Mouse (Mus musculus): ENCODE data around the gene 4930430A15Rik.

The 4930430A15Rik gene

GRCm38 (mm10) chr2:111229502-111229901, at the start of gene 4930430A15Rik:
Gene 4930430A15Rik, minus strand, starts transcription at chr2:111229602.
- no peak for DNase-seq (ENCODE audit: low spot score)

DNA sequence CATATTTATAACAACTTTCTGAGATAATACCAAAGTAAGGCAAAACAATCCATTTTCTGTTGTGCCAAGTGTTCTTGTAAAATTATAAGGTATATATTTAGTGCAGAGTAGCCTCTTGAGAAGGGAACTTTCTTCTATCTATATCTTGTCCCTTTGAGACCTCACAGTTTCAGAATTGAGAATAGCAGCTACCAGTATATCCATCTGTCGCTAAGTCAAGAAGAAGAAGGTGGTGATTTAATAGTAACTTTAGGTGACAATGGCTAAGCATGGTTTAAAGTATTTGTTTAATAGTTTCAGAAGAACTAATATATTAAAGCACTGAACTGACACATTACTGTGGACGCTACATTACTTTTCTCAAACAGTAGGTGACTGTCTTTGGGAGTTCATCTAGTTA, 44.6 kb upstream of the 4930430A15Rik start, which contains the start of gene Olfr1277:
Gene Olfr1277 (minus strand): TSS at position 101 of the 400 bp plus-strand sequence.
- no peak for DNase-seq (ENCODE audit: low spot score)

GRCm38 (mm10) chr2:111254216-111254615, 24.8 kb upstream of the 4930430A15Rik start, which contains the start of gene Olfr1276:
Gene Olfr1276, plus strand, starts transcription at chr2:111254516.
- no peak for DNase-seq (ENCODE audit: low spot score)

DNA sequence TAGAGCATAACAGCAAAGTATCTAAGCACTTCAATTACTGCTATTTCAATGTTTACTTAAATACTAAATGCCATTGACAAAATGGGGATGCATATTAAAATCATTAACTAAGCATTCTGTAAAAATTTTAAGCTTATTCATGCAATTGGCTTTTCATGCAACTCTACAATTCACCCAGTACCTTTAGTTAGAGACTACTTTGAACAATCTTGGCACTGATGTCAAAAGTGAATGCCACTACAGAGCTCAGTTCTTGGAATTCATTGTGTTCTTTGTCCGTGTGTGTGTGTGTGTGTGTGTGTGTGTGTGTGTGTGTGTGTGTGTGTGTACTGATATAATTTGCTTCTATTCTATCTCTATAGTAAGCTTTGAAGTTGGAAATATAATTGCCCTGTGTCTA, 5.8 kb upstream of the 4930430A15Rik start, which contains the start of gene Olfr1275:
Gene Olfr1275 (minus strand): TSS at position 101 of the 400 bp plus-strand sequence.
- DNase-seq (ENCODE audit: low spot score) = no peak

- DNase-seq (ENCODE audit: low spot score) = no peak
Observed at GRCm38 (mm10) chr2:111182068-111182467, 47.3 kb downstream of the 4930430A15Rik start.

DNA sequence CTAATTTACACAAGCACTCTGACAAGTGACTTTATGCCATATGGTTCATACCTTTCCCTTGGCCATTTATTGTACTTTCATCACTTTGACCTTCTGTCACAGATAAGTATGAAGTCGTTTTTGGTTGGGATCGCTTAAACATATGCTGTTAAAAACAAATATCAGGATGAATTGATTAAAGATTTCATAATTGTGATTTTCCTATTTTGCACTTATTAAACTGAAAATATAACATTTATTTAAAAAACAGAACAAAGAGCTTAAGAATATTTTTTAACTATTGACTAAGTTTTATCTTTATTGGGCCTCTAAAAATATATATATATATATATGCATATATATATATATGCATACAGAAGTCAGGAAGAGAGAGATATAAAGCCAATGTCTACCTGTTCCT, 76.6 kb downstream of the 4930430A15Rik start, which contains the start of gene Gm15130:
Gene Gm15130 (minus strand): TSS at position 101 of the 400 bp plus-strand sequence.
- DNase-seq (ENCODE audit: low spot score) = no peak

DNA sequence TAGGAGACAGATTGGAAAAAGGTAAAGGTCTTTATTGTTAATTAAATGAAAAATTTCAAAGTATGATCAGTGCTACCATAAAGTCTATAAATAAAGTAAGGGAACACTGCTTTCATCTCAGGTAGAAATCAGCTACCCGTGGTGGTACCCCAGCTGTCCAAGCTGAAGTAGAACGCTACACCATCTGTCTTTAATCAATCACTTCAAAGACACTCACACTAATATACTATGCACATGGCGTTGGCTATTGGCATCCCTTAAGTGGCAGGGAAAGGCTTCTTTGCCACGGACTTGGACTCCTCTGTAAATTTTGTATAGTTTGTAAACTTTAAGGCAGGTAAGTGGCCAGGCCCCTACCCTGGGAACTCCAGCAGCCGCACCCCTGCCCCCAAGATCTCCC, 93.7 kb downstream of the 4930430A15Rik start:
- DNase-seq (ENCODE audit: low spot score) = peak; percentile 24

All from embryo, embryonic 10.5 days (tissue).